Mouse (Mus musculus) hindbrain, embryonic 14.5 days (tissue): ENCODE data around the gene Treh. TPM values are rescaled to one million over a fixed set of nuclear protein-coding genes. Genes with fewer than 3 reads are reported as not detected.

Experiments used
- ATAC-seq: fragments of 200-750 bp; cut with Nextera tagmentation; 2 replicates; pipeline ENCODE4 v1.8.0; 2017; ENCODE audit warnings: moderate number of reproducible peaks, mild to moderate bottlenecking, moderate TSS enrichment, moderate library complexity; ENCODE audit not compliant: low FRiP score
- DNase-seq: peaks from one replicate; pipeline ENCODE4 v3.0.0-alpha.2; 2015; ENCODE audit warnings: low spot score
- H3K27ac ChIP-seq: fragments of 300-500 bp; sonication (generic); 2 replicates; pipeline ENCODE4 v1.5.1; 2014; ENCODE audit warnings: mild to moderate bottlenecking, moderate library complexity
- H3K27me3 ChIP-seq: fragments of 300-500 bp; sonication (generic); 2 replicates; pipeline ENCODE4 v1.6.1; 2014; ENCODE audit warnings: mild to moderate bottlenecking, low read length, mixed read lengths; ENCODE audit not compliant: control insufficient read depth, insufficient read depth
- H3K36me3 ChIP-seq: fragments of 300-500 bp; sonication (generic); replicated peaks from 2 replicates; pipeline ENCODE4 v1.6.1; 2014; ENCODE audit not compliant: control insufficient read depth, insufficient read depth
- H3K4me1 ChIP-seq: fragments of 300-500 bp; sonication (generic); replicated peaks from 2 replicates; pipeline ENCODE4 v1.6.1; 2014; ENCODE audit warnings: antibody characterized with exemption, low read length, mixed read lengths; ENCODE audit not compliant: control insufficient read depth, insufficient read depth
- H3K4me2 ChIP-seq: fragments of 300-500 bp; sonication (generic); replicated peaks from 2 replicates; pipeline ENCODE4 v1.6.1; 2014; ENCODE audit warnings: mild to moderate bottlenecking, moderate library complexity
- H3K4me3 ChIP-seq: fragments of 300-500 bp; sonication (generic); replicated peaks from 2 replicates; pipeline ENCODE4 v1.5.1; 2014; ENCODE audit warnings: mild to moderate bottlenecking, low read length
- H3K9ac ChIP-seq: fragments of 300-500 bp; sonication (generic); 2 replicates; pipeline ENCODE4 v1.6.1; 2014
- H3K9me3 ChIP-seq: fragments of 300-500 bp; sonication (generic); 2 replicates; pipeline ENCODE4 v1.6.1; 2016; ENCODE audit warnings: low read length; ENCODE audit not compliant: control insufficient read depth
- WGBS: fragments of 180-500 bp; shearing (Covaris S2); extraction: QIAGEN DNeasy Blood & Tissue Kit; methylation state at CpG from one replicate; pipeline ENCODE4 v1.1.7; 2014; 5-methylcytosine and 5-hydroxymethylcytosine counted together
- polyA plus RNA-seq: library from polyadenylated mRNA; unstranded; fragments of >200 nt; fragmentation: Nextera tagmentation; extraction: Ambion mirVana; gene quantifications from 2 replicates; pipeline ENCODE4 v1.2.1, GENCODE M21; 2014

Gene Treh
- polyA plus RNA-seq, 1 experiment from 2014 or later, result not detected

GRCm38 (mm10) chr9:44723008-44723407, 50.0 kb downstream of the Treh start:
- Histone ChIP-seq H3K9ac (0 out of 2 replicates have a peak overlapping the region, but pooled peaks have one; percentile 10), H3K4me2 (no peak overlapping the region), H3K9me3 (no peaks in the 10 kb centered on the region), H3K4me1 (peaks cover 65% of the 10 kb centered on the region), H3K36me3 (0 out of 2 replicates have a peak, but pooled peaks cover 2% of the 10 kb centered on the region), H3K4me3 (no peak overlapping the region), H3K27ac (peak overlapping the region; percentile 70), H3K27me3 (no peaks in the 10 kb centered on the region)
- DNase-seq, result no peak
- no peak for ATAC-seq
- WGBS, result 32% methylated on average over 7 of the region's 7 CpGs

- ATAC-seq (no peak), DNase-seq (no peak)
- peaks cover 65% of the 10 kb centered on the region for H3K4me1 ChIP-seq
- H3K36me3 ChIP-seq, result no peaks in the 10 kb centered on the region
- no peak overlapping the region for H3K4me2 ChIP-seq
- H3K27ac ChIP-seq, result peak overlapping the region; percentile 70
- H3K9me3 ChIP-seq, result no peaks in the 10 kb centered on the region
- 59% methylated on average over 11 of the region's 11 CpGs for WGBS
- no peaks in the 10 kb centered on the region for H3K27me3 ChIP-seq
- no peak overlapping the region for H3K9ac ChIP-seq
- no peak overlapping the region for H3K4me3 ChIP-seq
These were observed 50.5 kb downstream of the Treh start for GRCm38 (mm10) chr9:44723521-44724041.

GRCm38 (mm10) chr9:44724223-44724622, 51.2 kb downstream of the Treh start:
- Histone ChIP-seq H3K4me2 (no peak overlapping the region), H3K27me3 (no peaks in the 10 kb centered on the region), H3K9ac (no peak overlapping the region), H3K9me3 (no peaks in the 10 kb centered on the region), H3K4me1 (peaks cover 59% of the 10 kb centered on the region), H3K4me3 (no peak overlapping the region), H3K27ac (peak overlapping the region; percentile 70), H3K36me3 (no peaks in the 10 kb centered on the region)
- WGBS, result 23% methylated on average over 6 of the region's 6 CpGs
- no peak; the same call in 1 of the 2 replicates for ATAC-seq
- DNase-seq, result no peak

GRCm38 (mm10) chr9:44724665-44725064, 51.6 kb downstream of the Treh start:
- H3K4me1 ChIP-seq, result peaks cover 54% of the 10 kb centered on the region

GRCm38 (mm10) chr9:44726431-44727146, 53.6 kb downstream of the Treh start:
- Histone ChIP-seq H3K9ac (no peak overlapping the region), H3K27ac (no peak overlapping the region), H3K4me1 (peaks cover 42% of the 10 kb centered on the region), H3K4me3 (no peak overlapping the region), H3K9me3 (no peaks in the 10 kb centered on the region), H3K4me2 (no peak overlapping the region), H3K36me3 (no peaks in the 10 kb centered on the region), H3K27me3 (no peaks in the 10 kb centered on the region)
- ATAC-seq, result peak; percentile 28; the same call in 1 of the 2 replicates
- DNase-seq, result no peak
- 45% methylated on average over 10 of the region's 10 CpGs for WGBS

More at GRCm38 (mm10) chr9:44724665-44725064, 51.6 kb downstream of the Treh start:
- Histone ChIP-seq H3K27ac (no peak overlapping the region), H3K36me3 (no peaks in the 10 kb centered on the region), H3K9me3 (no peaks in the 10 kb centered on the region), H3K4me3 (no peak overlapping the region), H3K9ac (no peak overlapping the region), H3K27me3 (no peaks in the 10 kb centered on the region), H3K4me2 (no peak overlapping the region)
- no peak for ATAC-seq
- WGBS, result 44% methylated on average over 2 of the region's 2 CpGs
- no peak for DNase-seq

GRCm38 (mm10) chr9:44727441-44727840, 54.4 kb downstream of the Treh start:
- DNase-seq (no peak), ATAC-seq (no peak)
- no peaks in the 10 kb centered on the region for H3K9me3 ChIP-seq
- H3K27me3 ChIP-seq, result no peaks in the 10 kb centered on the region
- H3K4me1 ChIP-seq, result peaks cover 36% of the 10 kb centered on the region
- H3K9ac ChIP-seq, result no peak overlapping the region
- H3K36me3 ChIP-seq, result no peaks in the 10 kb centered on the region
- no peak overlapping the region for H3K4me2 ChIP-seq
- 64% methylated on average over 5 of the region's 5 CpGs for WGBS
- no peak overlapping the region for H3K27ac ChIP-seq
- H3K4me3 ChIP-seq, result no peak overlapping the region

- Histone ChIP-seq H3K4me3 (no peak overlapping the region), H3K36me3 (no peaks in the 10 kb centered on the region), H3K9ac (no peak overlapping the region), H3K27me3 (peaks cover 14% of the 10 kb centered on the region; the same call in 1 of the 2 replicates), H3K4me2 (no peak overlapping the region), H3K9me3 (no peaks in the 10 kb centered on the region), H3K4me1 (peaks cover 13% of the 10 kb centered on the region; the same call in 1 of the 2 replicates), H3K27ac (no peak overlapping the region)
- WGBS, result 77% methylated on average over 5 of the region's 5 CpGs
- ATAC-seq (no peak), DNase-seq (no peak)
These were observed 59.1 kb downstream of the Treh start for GRCm38 (mm10) chr9:44732130-44732549.

GRCm38 (mm10) chr9:44732921-44733530, 60.0 kb downstream of the Treh start:
- H3K9ac ChIP-seq, result peak overlapping the region; percentile 57; the same call in 1 of the 2 replicates
- ATAC-seq (no peak), DNase-seq (no peak)
- peak overlapping the region; percentile 22; the same call in 1 of the 2 replicates for H3K27ac ChIP-seq
- peak overlapping the region; percentile 49 for H3K4me3 ChIP-seq
- no peaks in the 10 kb centered on the region for H3K9me3 ChIP-seq
- WGBS, result 52% methylated on average over 12 of the region's 12 CpGs
- peak overlapping the region; percentile 94 for H3K4me2 ChIP-seq
- peaks cover 10% of the 10 kb centered on the region; the same call in 1 of the 2 replicates for H3K4me1 ChIP-seq
- no peaks in the 10 kb centered on the region for H3K36me3 ChIP-seq
- H3K27me3 ChIP-seq, result peaks cover 14% of the 10 kb centered on the region; the same call in 1 of the 2 replicates
